Mouse (Mus musculus) bone marrow, adult 2 months (tissue): ENCODE data around the gene Dlx1.

ENCODE experiments used
- CTCF ChIP-seq: fragments of 200-500 bp; IDR thresholded peaks from 2 replicates; pipeline ENCODE4 v1.5.1; 2011; ENCODE audit warnings: low read length, control low read depth; ENCODE audit not compliant: control insufficient read depth, insufficient read depth
- POLR2A ChIP-seq: fragments of 200-500 bp; IDR thresholded peaks from 2 replicates; pipeline ENCODE4 v1.6.1; 2011; ENCODE audit warnings: low read depth, mild to moderate bottlenecking, control low read depth, low read length, borderline replicate concordance; ENCODE audit not compliant: control insufficient read depth

DNA sequence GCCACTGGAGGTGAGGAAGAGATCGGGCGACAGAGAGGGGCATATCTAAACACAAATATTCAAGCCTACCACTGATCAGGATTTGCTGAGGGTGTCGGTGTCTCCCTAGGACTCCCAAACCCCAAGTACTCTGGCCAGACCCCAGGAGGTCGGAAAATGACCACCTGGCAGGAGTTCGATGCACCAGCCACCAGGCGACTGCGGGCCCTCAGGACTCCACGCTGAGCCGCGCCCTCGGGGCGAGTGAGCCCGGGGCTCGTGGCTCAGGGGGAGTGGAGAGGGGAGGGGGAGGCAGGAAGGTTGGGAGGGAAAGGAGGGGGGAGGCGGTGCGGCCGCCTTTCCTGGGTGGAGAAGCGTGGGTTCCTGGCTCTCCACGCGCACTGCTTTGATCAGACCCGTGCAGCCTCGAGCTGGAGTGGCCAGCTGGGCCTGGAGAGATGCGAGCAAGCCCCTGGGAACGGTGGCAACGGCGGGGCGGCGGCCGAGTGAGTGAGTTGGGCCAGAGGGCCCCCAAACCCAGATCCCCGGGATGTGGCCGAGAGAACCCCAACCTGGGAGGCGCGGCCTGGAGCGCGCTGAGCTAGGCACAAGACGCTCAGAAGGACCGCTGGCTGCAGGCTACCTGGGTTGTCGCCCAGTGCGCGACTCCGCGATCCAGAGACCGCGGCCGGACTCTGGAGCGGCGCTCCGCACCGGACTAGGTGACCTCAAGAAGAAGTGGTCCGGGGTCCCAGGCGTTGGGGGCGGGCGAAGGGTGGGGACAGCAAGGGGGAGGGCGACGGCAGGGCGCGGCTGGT, 999 bp downstream of the Dlx1 start:
- no peak for TF ChIP-seq CTCF
- no peak; the same call in 1 of the 2 replicates for TF ChIP-seq POLR2A
